Mouse (Mus musculus): ENCODE measurements around the gene Smco4. TPM values are rescaled to one million over a fixed set of nuclear protein-coding genes. Genes with fewer than 3 reads are reported as not detected.

Smco4 gene
- polyA plus RNA-seq, 1 experiment from 2014 or later, result 0.49 TPM

GRCm38 (mm10) chr9:15512918-15513317 lies 19.7 kb downstream of the Smco4 start:
- WGBS, result 48% methylated on average over 7 of the region's 7 CpGs
- H3K27ac ChIP-seq, result no peak overlapping the region
- peaks cover 9% of the 10 kb centered on the region for H3K4me1 ChIP-seq
- no peak overlapping the region for H3K4me3 ChIP-seq
- no peaks in the 10 kb centered on the region for H3K27me3 ChIP-seq (replicated peaks)
- no peak overlapping the region for H3K9ac ChIP-seq
- no peaks in the 10 kb centered on the region for H3K36me3 ChIP-seq (replicated peaks)
- H3K4me2 ChIP-seq, result no peak overlapping the region
- ATAC-seq (replicated peaks), result 0 out of 2 replicates have a peak, but pooled peaks have one; percentile 26
- H3K9me3 ChIP-seq, result no peaks in the 10 kb centered on the region

GRCm38 (mm10) chr9:15516007-15516406 lies 22.8 kb downstream of the Smco4 start:
- H3K27ac ChIP-seq, result no peak overlapping the region
- no peak for ATAC-seq (replicated peaks)
- H3K9me3 ChIP-seq, result no peaks in the 10 kb centered on the region
- 0 out of 2 replicates have a peak, but pooled peaks cover under 1% of the 10 kb centered on the region for H3K4me1 ChIP-seq
- no peaks in the 10 kb centered on the region for H3K27me3 ChIP-seq (replicated peaks)
- WGBS, result 65% methylated on average over 2 of the region's 2 CpGs
- H3K4me2 ChIP-seq, result no peak overlapping the region
- H3K9ac ChIP-seq, result no peak overlapping the region
- no peak overlapping the region for H3K4me3 ChIP-seq
- H3K36me3 ChIP-seq (replicated peaks), result no peaks in the 10 kb centered on the region

- 88% methylated on average over 4 of the region's 4 CpGs for WGBS
- Histone ChIP-seq H3K4me3 (no peak overlapping the region), H3K9me3 (no peaks in the 10 kb centered on the region), H3K9ac (no peak overlapping the region), H3K4me2 (no peak overlapping the region), H3K36me3 (replicated peaks) (no peaks in the 10 kb centered on the region), H3K27ac (no peak overlapping the region), H3K4me1 (no peaks in the 10 kb centered on the region), H3K27me3 (replicated peaks) (no peaks in the 10 kb centered on the region)
- no peak for ATAC-seq (replicated peaks)
Observed at GRCm38 (mm10) chr9:15517979-15518378, 24.7 kb downstream of the Smco4 start.

GRCm38 (mm10) chr9:15522348-15522747 lies 29.1 kb downstream of the Smco4 start:
- ATAC-seq (replicated peaks), result no peak
- Histone ChIP-seq H3K27ac (no peak overlapping the region), H3K4me3 (no peak overlapping the region), H3K9me3 (no peaks in the 10 kb centered on the region), H3K36me3 (replicated peaks) (no peaks in the 10 kb centered on the region), H3K4me1 (peaks cover 3% of the 10 kb centered on the region; the same call in 1 of the 2 replicates), H3K9ac (no peak overlapping the region), H3K27me3 (replicated peaks) (no peaks in the 10 kb centered on the region), H3K4me2 (no peak overlapping the region)
- 95% methylated on average over 10 of the region's 10 CpGs for WGBS

- Histone ChIP-seq H3K9me3 (no peaks in the 10 kb centered on the region), H3K27me3 (replicated peaks) (no peaks in the 10 kb centered on the region), H3K4me3 (no peak overlapping the region), H3K9ac (no peak overlapping the region), H3K36me3 (replicated peaks) (no peaks in the 10 kb centered on the region), H3K27ac (no peak overlapping the region), H3K4me1 (peaks cover 3% of the 10 kb centered on the region; the same call in 1 of the 2 replicates), H3K4me2 (no peak overlapping the region)
- no peak for ATAC-seq (replicated peaks)
- 80% methylated on average over 5 of the region's 5 CpGs for WGBS
Observed at GRCm38 (mm10) chr9:15522887-15523286, 29.7 kb downstream of the Smco4 start.

GRCm38 (mm10) chr9:15523646-15524045 lies 30.4 kb downstream of the Smco4 start:
- no peak overlapping the region for H3K4me3 ChIP-seq
- H3K4me1 ChIP-seq, result peaks cover 3% of the 10 kb centered on the region; the same call in 1 of the 2 replicates
- no peak overlapping the region for H3K4me2 ChIP-seq
- H3K9ac ChIP-seq, result no peak overlapping the region
- H3K9me3 ChIP-seq, result no peaks in the 10 kb centered on the region
- no peak overlapping the region for H3K27ac ChIP-seq
- ATAC-seq (replicated peaks), result no peak
- WGBS, result 94% methylated on average over 6 of the region's 6 CpGs
- no peaks in the 10 kb centered on the region for H3K27me3 ChIP-seq (replicated peaks)
- H3K36me3 ChIP-seq (replicated peaks), result no peaks in the 10 kb centered on the region

GRCm38 (mm10) chr9:15525246-15525645 lies 32.0 kb downstream of the Smco4 start:
- no peaks in the 10 kb centered on the region for H3K27me3 ChIP-seq (replicated peaks)
- no peak overlapping the region for H3K4me3 ChIP-seq
- H3K27ac ChIP-seq, result no peak overlapping the region
- peaks cover 13% of the 10 kb centered on the region for H3K4me1 ChIP-seq
- H3K36me3 ChIP-seq (replicated peaks), result no peaks in the 10 kb centered on the region
- H3K4me2 ChIP-seq, result no peak overlapping the region
- WGBS, result 76% methylated on average over 8 of the region's 8 CpGs
- no peak overlapping the region for H3K9ac ChIP-seq
- ATAC-seq (replicated peaks), result no peak
- H3K9me3 ChIP-seq, result no peaks in the 10 kb centered on the region

GRCm38 (mm10) chr9:15526539-15526938 lies 33.3 kb downstream of the Smco4 start:
- Histone ChIP-seq H3K27ac (no peak overlapping the region), H3K9ac (no peak overlapping the region), H3K4me3 (no peak overlapping the region), H3K36me3 (replicated peaks) (no peaks in the 10 kb centered on the region), H3K27me3 (replicated peaks) (no peaks in the 10 kb centered on the region), H3K4me1 (peaks cover 13% of the 10 kb centered on the region), H3K9me3 (no peaks in the 10 kb centered on the region), H3K4me2 (no peak overlapping the region)
- 77% methylated on average over 7 of the region's 7 CpGs for WGBS
- ATAC-seq (replicated peaks), result no peak

GRCm38 (mm10) chr9:15527846-15528245 lies 34.6 kb downstream of the Smco4 start:
- no peaks in the 10 kb centered on the region for H3K36me3 ChIP-seq (replicated peaks)
- H3K4me2 ChIP-seq, result no peak overlapping the region
- H3K27me3 ChIP-seq (replicated peaks), result no peaks in the 10 kb centered on the region
- no peak for ATAC-seq (replicated peaks)
- H3K27ac ChIP-seq, result no peak overlapping the region
- H3K9me3 ChIP-seq, result no peaks in the 10 kb centered on the region
- no peak overlapping the region for H3K4me3 ChIP-seq
- no peak overlapping the region for H3K9ac ChIP-seq
- 57% methylated on average over 6 of the region's 6 CpGs for WGBS
- H3K4me1 ChIP-seq, result peaks cover 13% of the 10 kb centered on the region

- Histone ChIP-seq H3K4me3 (no peak overlapping the region), H3K9me3 (no peaks in the 10 kb centered on the region), H3K36me3 (replicated peaks) (no peaks in the 10 kb centered on the region), H3K9ac (no peak overlapping the region), H3K4me2 (no peak overlapping the region), H3K27me3 (replicated peaks) (no peaks in the 10 kb centered on the region), H3K27ac (no peak overlapping the region), H3K4me1 (peaks cover 11% of the 10 kb centered on the region)
- ATAC-seq (replicated peaks), result no peak
- 89% methylated on average over 7 of the region's 7 CpGs for WGBS
Observed at GRCm38 (mm10) chr9:15528368-15528767, 35.1 kb downstream of the Smco4 start.

GRCm38 (mm10) chr9:15529275-15529964 lies 36.2 kb downstream of the Smco4 start:
- H3K27me3 ChIP-seq (replicated peaks), result no peaks in the 10 kb centered on the region
- no peaks in the 10 kb centered on the region for H3K36me3 ChIP-seq (replicated peaks)
- no peaks in the 10 kb centered on the region for H3K9me3 ChIP-seq
- peaks cover 10% of the 10 kb centered on the region for H3K4me1 ChIP-seq
- no peak overlapping the region for H3K4me3 ChIP-seq
- peak; percentile 25; the same call in 1 of the 2 replicates for ATAC-seq (replicated peaks)
- H3K4me2 ChIP-seq, result no peak overlapping the region
- WGBS, result 53% methylated on average over 8 of the region's 8 CpGs
- H3K9ac ChIP-seq, result no peak overlapping the region
- no peak overlapping the region for H3K27ac ChIP-seq

GRCm38 (mm10) chr9:15529965-15530320 lies 36.7 kb downstream of the Smco4 start:
- Histone ChIP-seq H3K4me3 (no peak overlapping the region), H3K36me3 (replicated peaks) (no peaks in the 10 kb centered on the region), H3K9me3 (no peaks in the 10 kb centered on the region), H3K27ac (no peak overlapping the region), H3K27me3 (replicated peaks) (no peaks in the 10 kb centered on the region), H3K4me1 (peaks cover 10% of the 10 kb centered on the region), H3K4me2 (no peak overlapping the region), H3K9ac (no peak overlapping the region)
- 91% methylated on average over 2 of the region's 2 CpGs for WGBS
- no peak for ATAC-seq (replicated peaks)

GRCm38 (mm10) chr9:15531204-15531603 lies 38.0 kb downstream of the Smco4 start:
- Histone ChIP-seq H3K27me3 (replicated peaks) (no peaks in the 10 kb centered on the region), H3K4me1 (peaks cover 10% of the 10 kb centered on the region), H3K27ac (no peak overlapping the region), H3K36me3 (replicated peaks) (no peaks in the 10 kb centered on the region), H3K9me3 (no peaks in the 10 kb centered on the region), H3K4me2 (no peak overlapping the region), H3K9ac (no peak overlapping the region), H3K4me3 (no peak overlapping the region)
- no peak for ATAC-seq (replicated peaks)
- 88% methylated on average over 5 of the region's 5 CpGs for WGBS

Measured in midbrain, embryonic 15.5 days (tissue).